Mouse (Mus musculus): Measurements from ENCODE around the gene Klk8.

The Klk8 gene

GRCm38 (mm10) chr7:43797333-43797769, at the start of gene Klk8:
Gene Klk8 (plus strand): TSS chr7:43797577.
- DNase-seq (ENCODE audit: low read depth, low spot score), result peak; percentile 74

- DNase-seq (ENCODE audit: low read depth, low spot score), result no peak
Observed at GRCm38 (mm10) chr7:43747788-43748187, 49.6 kb upstream of the Klk8 start.

GRCm38 (mm10) chr7:43752806-43753205, 44.6 kb upstream of the Klk8 start:
- no peak for DNase-seq (ENCODE audit: low read depth, low spot score)

GRCm38 (mm10) chr7:43766484-43766883, 30.9 kb upstream of the Klk8 start:
- no peak for DNase-seq (ENCODE audit: low read depth, low spot score)

- no peak for DNase-seq (ENCODE audit: low read depth, low spot score)
Observed at GRCm38 (mm10) chr7:43768597-43768996, 28.8 kb upstream of the Klk8 start, which contains the start of gene Klk12. Gene Klk12 (plus strand): TSS chr7:43768897.

- DNase-seq (ENCODE audit: low read depth, low spot score), result no peak
Observed at GRCm38 (mm10) chr7:43769636-43770035, 27.7 kb upstream of the Klk8 start.

GRCm38 (mm10) chr7:43770701-43771100, 26.7 kb upstream of the Klk8 start:
- no peak for DNase-seq (ENCODE audit: low read depth, low spot score)

GRCm38 (mm10) chr7:43771916-43772315, 25.5 kb upstream of the Klk8 start:
- no peak for DNase-seq (ENCODE audit: low read depth, low spot score)

GRCm38 (mm10) chr7:43772901-43773300, 24.5 kb upstream of the Klk8 start:
- DNase-seq (ENCODE audit: low read depth, low spot score), result no peak

GRCm38 (mm10) chr7:43774364-43774763, 23.0 kb upstream of the Klk8 start, which contains the start of gene Klk11:
Gene Klk11 (plus strand): TSS chr7:43774604.
- no peak for DNase-seq (ENCODE audit: low read depth, low spot score)

GRCm38 (mm10) chr7:43774802-43775201, 22.6 kb upstream of the Klk8 start:
- no peak for DNase-seq (ENCODE audit: low read depth, low spot score)

- DNase-seq (ENCODE audit: low read depth, low spot score), result no peak
Observed at GRCm38 (mm10) chr7:43775311-43776057, 21.9 kb upstream of the Klk8 start.

GRCm38 (mm10) chr7:43776506-43776905, 20.9 kb upstream of the Klk8 start:
- no peak for DNase-seq (ENCODE audit: low read depth, low spot score)

- DNase-seq (ENCODE audit: low read depth, low spot score), result no peak
Observed at GRCm38 (mm10) chr7:43777423-43777822, 20.0 kb upstream of the Klk8 start.

GRCm38 (mm10) chr7:43778176-43778970, 19.0 kb upstream of the Klk8 start:
- DNase-seq (ENCODE audit: low read depth, low spot score), result no peak

- DNase-seq (ENCODE audit: low read depth, low spot score), result no peak
Observed at GRCm38 (mm10) chr7:43780241-43780640, 17.1 kb upstream of the Klk8 start.

GRCm38 (mm10) chr7:43780746-43781145, 16.6 kb upstream of the Klk8 start, which contains the start of gene Klk10:
Gene Klk10 (plus strand): TSS chr7:43781035.
- no peak for DNase-seq (ENCODE audit: low read depth, low spot score)

- no peak for DNase-seq (ENCODE audit: low read depth, low spot score)
Observed at GRCm38 (mm10) chr7:43781541-43781940, 15.8 kb upstream of the Klk8 start.

- DNase-seq (ENCODE audit: low read depth, low spot score), result peak; percentile 80
Observed at GRCm38 (mm10) chr7:43782275-43783265, 14.8 kb upstream of the Klk8 start.

GRCm38 (mm10) chr7:43785286-43785685, 12.1 kb upstream of the Klk8 start:
- DNase-seq (ENCODE audit: low read depth, low spot score), result no peak

- no peak for DNase-seq (ENCODE audit: low read depth, low spot score)
Observed at GRCm38 (mm10) chr7:43788096-43788495, 9.3 kb upstream of the Klk8 start.

Data from CD4-positive, CD25-positive, alpha-beta regulatory T cell, adult 2 months (primary cell).